Mouse (Mus musculus) ES-E14 (cell line): Measurements from ENCODE around the gene Zmynd11.

Experiments used
- CHD2 ChIP-seq: IDR thresholded peaks from 2 replicates; pipeline ENCODE4 v1.6.1; 2014; ENCODE audit warnings: mild to moderate bottlenecking, low read depth, low read length, inconsistent platforms
- HCFC1 ChIP-seq: IDR thresholded peaks from 2 replicates; pipeline ENCODE4 v1.6.1; 2012; ENCODE audit warnings: low read length, inconsistent platforms, borderline replicate concordance; ENCODE audit not compliant: insufficient read depth
- ZC3H11A ChIP-seq: IDR thresholded peaks from 2 replicates; pipeline ENCODE4 v1.6.1; 2012; ENCODE audit warnings: low read depth, mild to moderate bottlenecking, inconsistent platforms, low read length, borderline replicate concordance
- ZNF384 ChIP-seq: IDR thresholded peaks from 2 replicates; pipeline ENCODE4 v1.6.1; 2012; ENCODE audit warnings: low read depth, low read length, inconsistent platforms

DNA sequence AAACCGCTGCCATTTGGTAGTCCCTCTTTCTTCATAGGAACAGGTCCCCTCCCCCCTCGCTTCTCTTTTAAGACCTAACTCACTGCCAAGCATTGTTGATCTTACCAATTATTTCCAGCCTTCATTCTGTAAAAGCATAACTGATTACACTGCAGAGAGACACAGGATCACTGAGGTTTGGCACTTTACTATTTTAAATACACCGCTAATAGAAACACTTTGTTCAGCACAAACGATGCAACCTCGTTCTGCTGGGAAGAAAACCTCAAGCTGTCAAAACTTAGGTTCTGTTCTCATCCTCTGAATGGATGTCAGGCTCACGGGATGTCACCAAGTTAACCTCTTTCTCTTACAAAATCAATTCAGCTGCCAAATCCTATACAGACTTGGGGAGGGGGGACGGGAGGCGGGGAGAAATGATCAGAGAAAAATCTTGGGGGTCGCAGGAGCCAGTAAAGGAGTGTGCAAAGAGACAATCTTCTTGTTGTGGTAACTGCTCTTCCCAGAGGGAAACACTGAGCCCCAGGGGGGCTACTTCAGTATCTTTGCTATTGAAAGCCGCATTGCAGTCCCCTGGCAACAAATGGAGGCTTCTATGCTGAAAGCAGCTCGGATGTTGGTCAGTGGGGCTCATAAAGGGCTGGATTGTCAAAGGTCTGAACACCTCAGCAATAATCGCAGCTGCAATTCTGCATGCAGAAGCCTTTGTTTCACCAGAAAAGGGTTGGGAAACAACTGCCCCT lies 30.9 kb upstream of the Zmynd11 start:
- TF ChIP-seq CHD2 (no peak), HCFC1 (no peak), ZNF384 (no peak), ZC3H11A (no peak)
